Mouse (Mus musculus): ENCODE measurements at regions not wholly inside any gene's neighbourhood (a gene's known extent, or its start where the extent isn't known, plus 50 kb on each side); places are given as distances from the start of the nearest gene placed in this dataset.

DNA sequence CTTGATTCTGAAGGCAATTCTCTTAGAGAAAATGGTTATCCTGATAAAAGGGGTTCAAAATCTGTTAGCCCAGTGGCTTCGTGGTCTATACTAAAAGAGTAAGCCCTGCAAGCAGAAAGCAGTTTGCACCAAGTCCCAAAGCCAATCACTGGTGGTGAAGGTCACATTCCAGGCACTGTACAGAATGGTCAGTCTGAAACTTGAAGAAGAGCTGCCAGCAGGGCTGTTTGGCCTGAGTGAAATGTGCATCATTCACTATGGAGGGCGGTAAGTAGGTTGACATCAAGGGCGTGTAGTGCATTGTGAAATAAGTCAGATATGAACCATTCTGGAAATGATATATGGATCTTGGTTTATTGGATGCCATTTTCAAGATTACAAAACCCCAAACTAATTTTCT, 136.9 kb upstream of the 4930412O13Rik start:
- 80% methylated on average over 3 of the region's 3 CpGs for WGBS
- Histone ChIP-seq H3K27ac (ENCODE audit: low read length) (no peak overlapping the region), H3K9me3 (ENCODE audit: control insufficient read depth, low read depth, low read length) (no peaks in the 10 kb centered on the region), H3K36me3 (ENCODE audit: control insufficient read depth, insufficient read depth, low read length) (no peaks in the 10 kb centered on the region), H3K9ac (replicated peaks; ENCODE audit: low read depth, low read length) (no peak overlapping the region), H3K4me1 (ENCODE audit: control insufficient read depth, insufficient read depth, low read length) (no peaks in the 10 kb centered on the region), H3K27me3 (ENCODE audit: control insufficient read depth, insufficient read depth, low read length) (no peaks in the 10 kb centered on the region), H3K4me2 (replicated peaks; ENCODE audit: low read depth, low read length) (no peak overlapping the region), H3K4me3 (ENCODE audit: low read depth, low read length) (no peak overlapping the region)
- no peak for ATAC-seq (ENCODE audit: insufficient number of reproducible peaks, insufficient read depth, low FRiP score, low read depth)

DNA sequence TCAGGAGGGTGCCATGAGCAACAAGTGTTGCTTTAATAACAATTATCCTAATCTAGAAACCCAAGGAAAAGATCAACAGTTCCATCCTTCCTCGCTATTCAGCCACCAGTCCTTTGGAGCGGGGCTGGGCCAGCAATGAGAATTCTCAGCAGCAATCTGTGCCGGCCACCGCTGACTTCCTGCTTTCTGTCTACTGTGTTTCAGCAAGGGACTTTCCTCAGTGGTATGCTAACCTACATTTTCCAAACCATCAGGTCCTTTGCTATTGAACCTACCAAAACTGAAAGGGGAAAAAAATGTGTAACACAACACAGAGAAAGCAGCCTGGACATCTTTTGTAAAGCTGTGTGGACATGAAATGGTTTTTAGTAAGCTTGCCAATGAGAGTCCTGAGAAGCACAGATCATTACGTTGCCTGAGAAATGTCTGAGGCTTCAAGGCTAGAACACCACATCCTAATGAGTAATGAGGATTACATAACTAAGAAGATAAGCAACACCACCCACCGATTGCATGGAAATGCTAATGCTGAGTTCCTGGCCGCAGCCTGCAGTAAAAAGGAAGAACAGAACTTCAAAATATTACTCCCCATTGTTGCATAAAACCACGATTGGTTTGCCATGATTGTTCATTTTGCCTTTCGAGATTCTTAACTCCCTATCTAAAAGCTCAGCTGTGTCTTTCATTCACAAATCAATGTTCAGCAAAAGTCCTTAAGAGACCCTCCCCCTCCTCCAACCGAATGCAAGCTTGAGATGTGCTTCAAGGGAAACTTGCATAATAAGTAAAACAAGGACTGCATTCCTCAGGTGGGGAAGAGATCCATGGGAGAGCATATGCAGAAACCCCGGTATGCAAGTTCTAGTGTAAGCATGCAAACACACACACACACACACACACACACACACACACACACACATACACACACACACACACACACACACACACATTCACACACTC, 130.9 kb upstream of the 4930412O13Rik start:
- H3K9me3 ChIP-seq (ENCODE audit: control insufficient read depth, low read depth, low read length): no peaks in the 10 kb centered on the region
- no peak overlapping the region for H3K9ac ChIP-seq (replicated peaks; ENCODE audit: low read depth, low read length)
- no peaks in the 10 kb centered on the region for H3K4me1 ChIP-seq (ENCODE audit: control insufficient read depth, insufficient read depth, low read length)
- 46% methylated on average over 11 of the region's 11 CpGs for WGBS
- H3K27ac ChIP-seq (ENCODE audit: low read length): no peak overlapping the region
- ATAC-seq (ENCODE audit: insufficient number of reproducible peaks, insufficient read depth, low FRiP score, low read depth): no peak
- H3K36me3 ChIP-seq (ENCODE audit: control insufficient read depth, insufficient read depth, low read length): no peaks in the 10 kb centered on the region
- H3K4me2 ChIP-seq (replicated peaks; ENCODE audit: low read depth, low read length): no peak overlapping the region
- H3K27me3 ChIP-seq (ENCODE audit: control insufficient read depth, insufficient read depth, low read length): no peaks in the 10 kb centered on the region
- no peak overlapping the region for H3K4me3 ChIP-seq (ENCODE audit: low read depth, low read length)

DNA sequence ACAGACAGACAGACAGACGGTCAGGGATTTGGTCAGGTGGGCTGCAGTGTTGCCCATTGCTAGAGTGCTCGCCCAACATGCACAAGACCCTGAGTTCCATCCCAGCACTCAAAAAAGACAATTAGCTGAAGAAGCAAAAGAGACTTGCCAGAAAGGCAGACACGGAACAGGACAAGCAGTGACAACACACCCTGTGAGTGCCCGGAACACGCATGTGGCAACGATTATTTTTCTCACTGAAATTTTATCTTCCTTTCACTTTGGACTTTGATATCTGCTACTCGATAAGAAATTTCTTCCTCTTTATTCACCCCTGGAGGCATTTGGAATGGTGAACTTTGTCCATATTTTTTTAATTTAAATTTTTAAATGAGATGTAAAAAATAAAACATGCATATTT, 127.4 kb upstream of the 4930412O13Rik start:
- 87% methylated on average over 7 of the region's 7 CpGs for WGBS
- Histone ChIP-seq H3K4me3 (ENCODE audit: low read depth, low read length) (no peak overlapping the region), H3K9me3 (ENCODE audit: control insufficient read depth, low read depth, low read length) (no peaks in the 10 kb centered on the region), H3K27ac (ENCODE audit: low read length) (no peak overlapping the region), H3K36me3 (ENCODE audit: control insufficient read depth, insufficient read depth, low read length) (no peaks in the 10 kb centered on the region), H3K4me2 (replicated peaks; ENCODE audit: low read depth, low read length) (no peak overlapping the region), H3K4me1 (ENCODE audit: control insufficient read depth, insufficient read depth, low read length) (no peaks in the 10 kb centered on the region), H3K27me3 (ENCODE audit: control insufficient read depth, insufficient read depth, low read length) (no peaks in the 10 kb centered on the region), H3K9ac (replicated peaks; ENCODE audit: low read depth, low read length) (no peak overlapping the region)
- ATAC-seq (ENCODE audit: insufficient number of reproducible peaks, insufficient read depth, low FRiP score, low read depth): no peak

DNA sequence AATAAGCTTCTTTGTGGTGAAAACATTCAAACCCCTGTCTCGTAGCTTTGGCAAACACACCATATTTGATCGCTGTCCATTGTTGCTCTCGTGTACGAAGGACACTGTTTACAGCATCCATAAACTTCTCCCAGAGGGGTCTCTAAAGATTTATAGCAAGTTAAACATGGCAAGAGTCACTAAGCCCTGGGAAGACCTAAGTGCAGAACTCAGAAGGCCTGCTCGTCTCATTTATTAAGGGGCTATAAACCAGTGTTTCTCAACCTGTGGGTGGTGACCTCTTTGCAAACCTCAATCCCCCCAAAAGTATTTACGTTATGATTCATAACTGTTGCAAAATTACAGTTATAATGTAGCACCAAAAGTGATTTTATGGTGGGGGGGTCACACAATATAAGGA, 126.9 kb upstream of the 4930412O13Rik start:
- Histone ChIP-seq H3K27me3 (ENCODE audit: control insufficient read depth, insufficient read depth, low read length) (no peaks in the 10 kb centered on the region), H3K9ac (replicated peaks; ENCODE audit: low read depth, low read length) (no peak overlapping the region), H3K4me3 (ENCODE audit: low read depth, low read length) (no peak overlapping the region), H3K27ac (ENCODE audit: low read length) (no peak overlapping the region), H3K4me2 (replicated peaks; ENCODE audit: low read depth, low read length) (no peak overlapping the region), H3K4me1 (ENCODE audit: control insufficient read depth, insufficient read depth, low read length) (no peaks in the 10 kb centered on the region), H3K9me3 (ENCODE audit: control insufficient read depth, low read depth, low read length) (no peaks in the 10 kb centered on the region), H3K36me3 (ENCODE audit: control insufficient read depth, insufficient read depth, low read length) (no peaks in the 10 kb centered on the region)
- no peak for ATAC-seq (ENCODE audit: insufficient number of reproducible peaks, insufficient read depth, low FRiP score, low read depth)
- 59% methylated on average over 6 of the region's 6 CpGs for WGBS

DNA sequence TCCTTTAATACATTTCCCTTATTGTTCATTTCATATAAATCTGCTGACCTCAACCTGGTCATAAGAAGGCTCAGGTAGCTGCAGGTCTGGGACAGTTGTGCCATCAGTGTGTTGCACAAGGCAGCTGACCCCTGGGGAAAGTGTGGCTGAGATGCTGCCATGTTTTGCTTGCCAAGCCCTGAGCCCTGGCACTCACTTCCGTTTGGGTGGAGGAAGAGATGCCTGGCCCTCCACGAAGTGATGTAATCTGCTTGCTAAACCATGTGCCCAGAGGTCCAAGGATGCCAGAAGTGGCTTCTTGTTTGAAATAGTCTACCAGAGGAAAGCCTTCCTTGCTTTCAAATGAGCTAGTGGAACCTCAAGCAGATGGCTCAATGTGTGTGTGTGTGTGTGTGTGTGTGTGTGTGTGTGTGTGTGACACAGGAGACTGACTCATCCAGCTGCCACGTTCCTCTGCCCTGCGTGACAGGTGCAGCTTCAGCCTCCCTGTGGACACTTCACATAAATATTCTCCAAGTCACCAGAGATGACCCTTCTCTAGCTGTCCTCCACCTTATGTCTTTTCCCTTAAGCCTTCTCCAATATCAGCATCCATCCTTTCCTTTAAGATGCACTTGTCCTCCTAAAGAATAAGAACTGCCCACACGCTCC, 123.2 kb upstream of the 4930412O13Rik start:
- no peak overlapping the region for H3K9ac ChIP-seq (replicated peaks; ENCODE audit: low read depth, low read length)
- ATAC-seq (ENCODE audit: insufficient number of reproducible peaks, insufficient read depth, low FRiP score, low read depth): no peak
- no peak overlapping the region for H3K27ac ChIP-seq (ENCODE audit: low read length)
- no peaks in the 10 kb centered on the region for H3K27me3 ChIP-seq (ENCODE audit: control insufficient read depth, insufficient read depth, low read length)
- no peak overlapping the region for H3K4me3 ChIP-seq (ENCODE audit: low read depth, low read length)
- H3K4me1 ChIP-seq (ENCODE audit: control insufficient read depth, insufficient read depth, low read length): no peaks in the 10 kb centered on the region
- WGBS: 82% methylated on average over 5 of the region's 5 CpGs
- H3K9me3 ChIP-seq (ENCODE audit: control insufficient read depth, low read depth, low read length): no peaks in the 10 kb centered on the region
- no peak overlapping the region for H3K4me2 ChIP-seq (replicated peaks; ENCODE audit: low read depth, low read length)
- no peaks in the 10 kb centered on the region for H3K36me3 ChIP-seq (ENCODE audit: control insufficient read depth, insufficient read depth, low read length)

DNA sequence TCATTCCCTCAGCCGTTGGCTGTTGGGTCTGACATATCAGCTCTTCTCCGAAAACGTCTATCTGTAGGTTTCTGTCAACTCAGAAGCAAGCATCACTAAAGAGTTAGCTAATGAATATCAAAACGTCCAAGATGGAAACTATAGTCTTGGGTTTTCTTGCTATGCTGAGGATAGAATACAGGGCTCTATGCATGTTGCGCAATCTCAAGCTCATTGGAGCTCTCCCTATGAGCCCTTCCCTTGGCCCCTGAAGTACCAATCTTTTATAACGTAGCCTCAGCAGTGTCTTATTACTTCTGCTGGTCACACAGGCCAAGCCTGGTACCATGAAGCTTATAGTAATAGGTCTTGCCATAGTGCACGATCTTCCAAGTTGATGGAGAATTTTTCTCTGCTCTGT, 122.1 kb upstream of the 4930412O13Rik start:
- WGBS: 88% methylated on average over 7 of the region's 7 CpGs

DNA sequence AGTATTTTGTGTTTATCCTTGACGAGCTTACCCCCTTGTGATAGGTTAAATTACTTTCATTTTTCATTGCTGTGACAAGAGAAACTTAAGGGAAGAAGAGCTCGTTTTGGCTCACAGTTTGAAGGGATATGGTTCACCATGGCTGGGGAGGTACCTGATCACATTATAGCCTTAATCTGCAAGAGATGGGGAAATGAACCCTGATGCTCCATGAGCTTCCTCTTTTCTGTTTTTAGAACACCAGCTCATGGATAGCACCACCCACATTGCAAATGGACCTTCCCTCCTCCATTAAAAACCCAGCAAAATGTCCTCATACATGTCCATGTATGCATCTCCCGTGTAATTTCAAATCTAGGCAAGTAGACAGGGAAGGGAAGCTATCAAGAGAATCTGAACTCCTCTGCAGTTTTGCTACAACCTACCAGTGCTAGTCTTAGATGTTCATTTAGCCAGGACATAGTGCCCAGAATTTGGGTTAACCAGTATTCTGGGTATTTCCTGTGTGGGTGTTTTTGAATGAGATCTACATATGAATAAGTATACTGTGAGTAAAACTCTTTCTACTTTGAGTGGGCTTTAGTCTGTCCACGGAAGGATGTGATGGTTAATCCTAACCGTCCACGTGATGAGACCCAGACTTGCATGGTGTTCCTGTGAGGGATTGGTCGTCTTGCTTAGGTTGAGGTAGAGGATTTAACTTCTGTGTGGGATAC, 121.5 kb upstream of the 4930412O13Rik start:
- Histone ChIP-seq H3K4me3 (ENCODE audit: low read depth, low read length) (no peak overlapping the region), H3K27me3 (ENCODE audit: control insufficient read depth, insufficient read depth, low read length) (no peaks in the 10 kb centered on the region), H3K4me1 (ENCODE audit: control insufficient read depth, insufficient read depth, low read length) (no peaks in the 10 kb centered on the region), H3K4me2 (replicated peaks; ENCODE audit: low read depth, low read length) (no peak overlapping the region), H3K9me3 (ENCODE audit: control insufficient read depth, low read depth, low read length) (no peaks in the 10 kb centered on the region), H3K36me3 (ENCODE audit: control insufficient read depth, insufficient read depth, low read length) (no peaks in the 10 kb centered on the region), H3K9ac (replicated peaks; ENCODE audit: low read depth, low read length) (no peak overlapping the region), H3K27ac (ENCODE audit: low read length) (no peak overlapping the region)
- no peak for ATAC-seq (ENCODE audit: insufficient number of reproducible peaks, insufficient read depth, low FRiP score, low read depth)
- WGBS: 77% methylated on average over 7 of the region's 7 CpGs

More for the DNA sequence above, 122.1 kb upstream of the 4930412O13Rik start:
- no peak overlapping the region for H3K4me2 ChIP-seq (replicated peaks; ENCODE audit: low read depth, low read length)
- no peaks in the 10 kb centered on the region for H3K4me1 ChIP-seq (ENCODE audit: control insufficient read depth, insufficient read depth, low read length)
- H3K9me3 ChIP-seq (ENCODE audit: control insufficient read depth, low read depth, low read length): no peaks in the 10 kb centered on the region
- H3K27me3 ChIP-seq (ENCODE audit: control insufficient read depth, insufficient read depth, low read length): no peaks in the 10 kb centered on the region
- H3K4me3 ChIP-seq (ENCODE audit: low read depth, low read length): no peak overlapping the region
- H3K27ac ChIP-seq (ENCODE audit: low read length): no peak overlapping the region
- H3K36me3 ChIP-seq (ENCODE audit: control insufficient read depth, insufficient read depth, low read length): no peaks in the 10 kb centered on the region
- no peak for ATAC-seq (ENCODE audit: insufficient number of reproducible peaks, insufficient read depth, low FRiP score, low read depth)
- H3K9ac ChIP-seq (replicated peaks; ENCODE audit: low read depth, low read length): no peak overlapping the region

DNA sequence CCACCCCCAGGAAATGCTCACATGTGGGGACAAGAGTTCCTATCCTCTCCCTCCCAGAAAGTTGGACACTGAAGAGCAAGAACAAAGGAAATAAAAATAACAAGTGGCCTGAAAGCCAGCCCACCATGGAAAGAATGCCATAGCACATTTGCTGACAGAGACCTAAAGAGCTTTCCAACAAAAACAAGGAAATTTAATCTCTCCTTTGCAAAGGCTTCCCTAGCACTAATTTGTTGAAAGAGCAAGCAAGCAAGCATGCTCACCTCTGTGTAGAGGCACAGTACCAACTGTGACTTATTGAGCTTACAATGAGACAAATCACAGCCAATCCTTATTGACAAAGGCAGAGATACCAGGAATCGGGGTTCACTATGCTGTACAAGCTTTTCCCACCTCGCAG, 100.9 kb upstream of the 4930412O13Rik start:
- no peak for ATAC-seq (ENCODE audit: insufficient number of reproducible peaks, insufficient read depth, low FRiP score, low read depth)
- WGBS: 85% methylated on average over 2 of the region's 2 CpGs
- H3K4me2 ChIP-seq (replicated peaks; ENCODE audit: low read depth, low read length): no peak overlapping the region
- no peaks in the 10 kb centered on the region for H3K27me3 ChIP-seq (ENCODE audit: control insufficient read depth, insufficient read depth, low read length)
- no peaks in the 10 kb centered on the region for H3K4me1 ChIP-seq (ENCODE audit: control insufficient read depth, insufficient read depth, low read length)
- H3K9ac ChIP-seq (replicated peaks; ENCODE audit: low read depth, low read length): no peak overlapping the region
- no peak overlapping the region for H3K4me3 ChIP-seq (ENCODE audit: low read depth, low read length)
- no peaks in the 10 kb centered on the region for H3K9me3 ChIP-seq (ENCODE audit: control insufficient read depth, low read depth, low read length)
- H3K27ac ChIP-seq (ENCODE audit: low read length): no peak overlapping the region
- H3K36me3 ChIP-seq (ENCODE audit: control insufficient read depth, insufficient read depth, low read length): no peaks in the 10 kb centered on the region
